Mouse (Mus musculus): ENCODE results near the gene Alpk1. TPM values are rescaled to one million over a fixed set of nuclear protein-coding genes. Genes with fewer than 3 reads are reported as not detected.

The Alpk1 gene
- 1.4 and 2.1 TPM in 2 replicates for polyA plus RNA-seq (2012; rRNA removed)

- no peaks in the 10 kb centered on the region for H3K36me3 ChIP-seq (ENCODE audit: control insufficient read depth, insufficient read depth, low read length)
- H3K27ac ChIP-seq (ENCODE audit: insufficient read depth, low read depth, low read length): peak within 1 kb of the TSS; percentile 39; the same call in 1 of the 2 replicates
- peak within 1 kb of the TSS; percentile 47 for H3K4me3 ChIP-seq (ENCODE audit: insufficient read depth, low read depth, low read length)
- 2% methylated on average over 24 of the region's 24 CpGs for WGBS
- TF ChIP-seq CTCF (conservative IDR thresholded peaks at IDR 0.05; ENCODE audit: insufficient read depth, insufficient read length, low read depth, low read length) (peak; percentile 60), POLR2A (IDR thresholded peaks at IDR 0.05; ENCODE audit: low read depth, low read length) (no peak)
- H3K4me1 ChIP-seq (ENCODE audit: control insufficient read depth, insufficient read depth, low read length): no peaks in the 10 kb centered on the region
- H3K27me3 ChIP-seq (replicated peaks; ENCODE audit: control insufficient read depth, insufficient read depth, low read length): no peaks in the 10 kb centered on the region
- peak; percentile 82 for DNase-seq
These were observed at the start of gene Alpk1 for GRCm38 (mm10) chr3:127780021-127780644. Gene Alpk1, minus strand, starts transcription at chr3:127780527.

GRCm38 (mm10) chr3:127827123-127827522, 46.8 kb upstream of the Alpk1 start:
- H3K36me3 ChIP-seq (ENCODE audit: control insufficient read depth, insufficient read depth, low read length): no peaks in the 10 kb centered on the region
- TF ChIP-seq POLR2A (IDR thresholded peaks at IDR 0.05; ENCODE audit: low read depth, low read length): no peak
- TF ChIP-seq CTCF (conservative IDR thresholded peaks at IDR 0.05; ENCODE audit: insufficient read depth, insufficient read length, low read depth, low read length): no peak
- WGBS: 31% methylated on average over 7 of the region's 7 CpGs
- H3K27me3 ChIP-seq (replicated peaks; ENCODE audit: control insufficient read depth, insufficient read depth, low read length): no peaks in the 10 kb centered on the region
- H3K4me3 ChIP-seq (ENCODE audit: insufficient read depth, low read depth, low read length): no peak overlapping the region
- peaks cover 3% of the 10 kb centered on the region; the same call in 1 of the 2 replicates for H3K4me1 ChIP-seq (ENCODE audit: control insufficient read depth, insufficient read depth, low read length)
- DNase-seq: peak; percentile 71
- H3K27ac ChIP-seq (ENCODE audit: insufficient read depth, low read depth, low read length): no peak overlapping the region; the same call in 1 of the 2 replicates

GRCm38 (mm10) chr3:127826503-127826902, 46.2 kb upstream of the Alpk1 start:
- Histone ChIP-seq H3K27ac (ENCODE audit: insufficient read depth, low read depth, low read length) (0 out of 2 replicates have a peak overlapping the region, but pooled peaks have one; percentile 3), H3K4me1 (ENCODE audit: control insufficient read depth, insufficient read depth, low read length) (peaks cover 3% of the 10 kb centered on the region; the same call in 1 of the 2 replicates), H3K27me3 (replicated peaks; ENCODE audit: control insufficient read depth, insufficient read depth, low read length) (no peaks in the 10 kb centered on the region), H3K36me3 (ENCODE audit: control insufficient read depth, insufficient read depth, low read length) (no peaks in the 10 kb centered on the region), H3K4me3 (ENCODE audit: insufficient read depth, low read depth, low read length) (no peak overlapping the region)
- TF ChIP-seq POLR2A (IDR thresholded peaks at IDR 0.05; ENCODE audit: low read depth, low read length) (no peak), CTCF (conservative IDR thresholded peaks at IDR 0.05; ENCODE audit: insufficient read depth, insufficient read length, low read depth, low read length) (no peak)
- no peak for DNase-seq
- 74% methylated on average over 7 of the region's 7 CpGs for WGBS

GRCm38 (mm10) chr3:127823886-127824863, 43.8 kb upstream of the Alpk1 start:
- no peak for TF ChIP-seq POLR2A (IDR thresholded peaks at IDR 0.05; ENCODE audit: low read depth, low read length)
- TF ChIP-seq CTCF (conservative IDR thresholded peaks at IDR 0.05; ENCODE audit: insufficient read depth, insufficient read length, low read depth, low read length): no peak
- no peak for DNase-seq
- Histone ChIP-seq H3K27me3 (replicated peaks; ENCODE audit: control insufficient read depth, insufficient read depth, low read length) (no peaks in the 10 kb centered on the region), H3K4me3 (ENCODE audit: insufficient read depth, low read depth, low read length) (no peak overlapping the region), H3K36me3 (ENCODE audit: control insufficient read depth, insufficient read depth, low read length) (no peaks in the 10 kb centered on the region; the same call in 1 of the 2 replicates), H3K4me1 (ENCODE audit: control insufficient read depth, insufficient read depth, low read length) (peaks cover 3% of the 10 kb centered on the region; the same call in 1 of the 2 replicates), H3K27ac (ENCODE audit: insufficient read depth, low read depth, low read length) (no peak overlapping the region)
- WGBS: 83% methylated on average over 17 of the region's 17 CpGs

GRCm38 (mm10) chr3:127821209-127821608, 40.9 kb upstream of the Alpk1 start:
- no peak overlapping the region for H3K4me3 ChIP-seq (ENCODE audit: insufficient read depth, low read depth, low read length)
- H3K4me1 ChIP-seq (ENCODE audit: control insufficient read depth, insufficient read depth, low read length): no peaks in the 10 kb centered on the region; the same call in 1 of the 2 replicates
- no peak for TF ChIP-seq CTCF (conservative IDR thresholded peaks at IDR 0.05; ENCODE audit: insufficient read depth, insufficient read length, low read depth, low read length)
- no peak for TF ChIP-seq POLR2A (IDR thresholded peaks at IDR 0.05; ENCODE audit: low read depth, low read length)
- no peak overlapping the region for H3K27ac ChIP-seq (ENCODE audit: insufficient read depth, low read depth, low read length)
- H3K27me3 ChIP-seq (replicated peaks; ENCODE audit: control insufficient read depth, insufficient read depth, low read length): no peaks in the 10 kb centered on the region
- no peaks in the 10 kb centered on the region; the same call in 1 of the 2 replicates for H3K36me3 ChIP-seq (ENCODE audit: control insufficient read depth, insufficient read depth, low read length)
- no peak for DNase-seq
- 74% methylated on average over 5 of the region's 5 CpGs for WGBS

- H3K4me1 ChIP-seq (ENCODE audit: control insufficient read depth, insufficient read depth, low read length): no peaks in the 10 kb centered on the region; the same call in 1 of the 2 replicates
- 94% methylated on average over 1 of the region's 1 CpGs for WGBS
- no peak for TF ChIP-seq POLR2A (IDR thresholded peaks at IDR 0.05; ENCODE audit: low read depth, low read length)
- TF ChIP-seq CTCF (conservative IDR thresholded peaks at IDR 0.05; ENCODE audit: insufficient read depth, insufficient read length, low read depth, low read length): no peak
These were observed 40.1 kb upstream of the Alpk1 start for GRCm38 (mm10) chr3:127820400-127820799.

More at GRCm38 (mm10) chr3:127820400-127820799, 40.1 kb upstream of the Alpk1 start:
- Histone ChIP-seq H3K36me3 (ENCODE audit: control insufficient read depth, insufficient read depth, low read length) (no peaks in the 10 kb centered on the region; the same call in 1 of the 2 replicates), H3K4me3 (ENCODE audit: insufficient read depth, low read depth, low read length) (no peak overlapping the region), H3K27ac (ENCODE audit: insufficient read depth, low read depth, low read length) (no peak overlapping the region), H3K27me3 (replicated peaks; ENCODE audit: control insufficient read depth, insufficient read depth, low read length) (no peaks in the 10 kb centered on the region)
- DNase-seq: no peak

Data from kidney, adult 2 months (tissue).